Mouse (Mus musculus) lung, postnatal 36 days (tissue): ENCODE measurements at regions not wholly inside any gene's neighbourhood (a gene's known extent, or its start where the extent isn't known, plus 50 kb on each side); places are given as distances from the start of the nearest gene placed in this dataset.

ENCODE experiments used
- DNase-seq: peaks from one replicate; pipeline ENCODE4 v3.0.0; 2022; ENCODE audit warnings: mixed read lengths

DNA sequence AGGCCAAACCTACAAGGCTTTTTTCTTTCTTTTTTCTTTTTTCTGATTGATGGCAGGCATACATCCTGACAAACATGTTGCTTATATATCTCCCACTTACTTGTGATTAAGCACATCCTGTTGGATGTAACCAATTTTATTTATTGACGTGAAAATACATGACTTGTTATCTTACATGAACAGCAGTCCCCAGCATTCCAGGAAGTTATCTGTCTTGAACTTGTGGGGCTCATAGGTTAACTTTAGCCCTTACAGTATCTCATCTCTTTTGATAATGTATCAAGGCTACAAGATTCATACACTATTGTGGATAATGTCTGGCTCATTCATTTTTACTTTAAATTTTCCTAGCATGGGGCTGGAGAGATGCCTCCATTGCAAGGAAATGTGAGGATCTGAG lies 852.0 kb upstream of the Agtr1b start:
- no peak for DNase-seq

DNA sequence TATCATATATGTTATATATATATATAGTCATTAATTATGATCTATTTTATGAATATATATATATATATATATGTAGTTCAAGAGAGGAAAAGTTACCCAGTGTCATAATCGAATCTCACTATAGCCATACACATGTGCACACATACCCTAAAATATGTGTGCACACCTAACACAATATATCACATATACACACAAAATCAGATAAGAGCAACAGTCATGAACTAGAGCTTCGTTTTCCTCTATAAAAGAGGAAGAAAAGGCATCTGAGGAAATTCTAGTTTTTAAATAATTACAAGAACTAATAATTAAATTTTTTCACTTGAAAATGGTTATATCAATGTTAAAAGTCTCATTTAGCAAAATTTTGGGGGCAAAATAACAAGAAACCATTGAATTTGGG lies 835.3 kb upstream of the Tbl1xr1 start:
- DNase-seq = no peak

- no peak for DNase-seq
Measured at GRCm38 (mm10) chr3:21256129-21256760, 820.2 kb upstream of the Tbl1xr1 start.

GRCm38 (mm10) chr3:21263317-21263716 lies 813.1 kb upstream of the Tbl1xr1 start:
- DNase-seq = no peak

DNA sequence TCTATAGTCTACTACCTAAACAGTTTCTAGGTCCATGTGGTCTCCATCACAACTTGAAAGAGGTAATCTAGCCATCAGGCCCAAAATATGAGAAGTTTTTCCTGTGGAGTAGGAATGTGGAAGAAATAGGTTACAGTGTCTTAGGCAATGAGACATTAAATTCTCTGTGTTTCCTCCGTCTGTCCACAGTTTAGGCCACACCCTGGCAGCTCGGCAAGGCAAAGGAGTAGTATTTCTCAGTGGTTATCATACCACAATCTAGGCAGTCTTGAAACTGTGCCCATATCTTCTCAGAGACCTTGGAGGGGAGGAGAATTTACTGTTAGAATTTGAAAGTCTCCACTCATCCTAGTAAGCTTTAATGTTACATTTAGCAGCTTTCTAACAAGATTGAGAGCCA lies 811.0 kb upstream of the Tbl1xr1 start:
- no peak for DNase-seq

- DNase-seq = peak; percentile 9
Measured at GRCm38 (mm10) chr3:21268429-21269129, 807.9 kb upstream of the Tbl1xr1 start.

- no peak for DNase-seq
Measured at GRCm38 (mm10) chr3:21269130-21269440, 807.4 kb upstream of the Tbl1xr1 start.

DNA sequence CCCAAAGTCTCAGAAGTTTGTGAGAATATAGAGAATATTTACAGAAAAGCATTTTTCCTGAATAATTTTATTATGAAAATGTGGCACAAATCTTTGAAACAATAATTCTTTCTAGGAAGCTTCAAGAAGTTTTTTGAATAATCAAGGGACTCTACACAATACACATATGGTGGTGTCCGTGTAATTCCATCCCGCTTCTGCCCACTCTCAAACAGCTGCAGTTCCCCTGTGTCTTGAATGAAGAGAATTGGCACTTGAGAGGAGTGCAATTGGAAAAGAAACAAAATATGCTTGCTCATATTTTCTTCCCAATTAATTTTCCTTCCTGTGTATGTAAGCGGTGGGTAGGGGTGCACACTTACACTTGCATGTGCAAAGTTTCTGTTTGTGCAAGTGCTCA lies 805.7 kb upstream of the Tbl1xr1 start:
- DNase-seq = no peak

- no peak for DNase-seq
Measured at GRCm38 (mm10) chr3:21272219-21272618, 804.2 kb upstream of the Tbl1xr1 start.

- DNase-seq = no peak
Measured at GRCm38 (mm10) chr3:21292774-21293173, 783.7 kb upstream of the Tbl1xr1 start.

DNA sequence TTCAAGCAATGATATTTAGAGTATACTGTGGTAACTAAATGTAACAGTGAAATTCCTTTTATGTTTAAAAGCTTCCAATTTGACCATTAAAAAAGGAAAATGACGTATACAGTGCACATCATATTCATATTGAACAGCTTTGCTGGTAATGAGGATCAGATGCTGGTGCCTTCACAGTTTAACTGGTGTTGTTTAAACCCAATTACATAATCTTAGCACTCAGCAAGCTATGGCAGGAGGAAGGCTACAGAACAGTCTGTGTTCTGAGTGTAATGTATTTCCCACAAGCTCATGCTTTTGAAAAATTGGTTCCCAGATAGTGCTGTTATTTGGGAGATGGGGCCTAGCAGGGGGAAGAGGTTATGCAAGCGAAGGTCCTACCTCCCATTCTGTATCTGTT lies 783.1 kb upstream of the Tbl1xr1 start:
- no peak for DNase-seq

- no peak for DNase-seq
Measured at GRCm38 (mm10) chr3:21294776-21295175, 781.7 kb upstream of the Tbl1xr1 start.

- no peak for DNase-seq
Measured at GRCm38 (mm10) chr3:21296581-21297110, 779.8 kb upstream of the Tbl1xr1 start.

DNA sequence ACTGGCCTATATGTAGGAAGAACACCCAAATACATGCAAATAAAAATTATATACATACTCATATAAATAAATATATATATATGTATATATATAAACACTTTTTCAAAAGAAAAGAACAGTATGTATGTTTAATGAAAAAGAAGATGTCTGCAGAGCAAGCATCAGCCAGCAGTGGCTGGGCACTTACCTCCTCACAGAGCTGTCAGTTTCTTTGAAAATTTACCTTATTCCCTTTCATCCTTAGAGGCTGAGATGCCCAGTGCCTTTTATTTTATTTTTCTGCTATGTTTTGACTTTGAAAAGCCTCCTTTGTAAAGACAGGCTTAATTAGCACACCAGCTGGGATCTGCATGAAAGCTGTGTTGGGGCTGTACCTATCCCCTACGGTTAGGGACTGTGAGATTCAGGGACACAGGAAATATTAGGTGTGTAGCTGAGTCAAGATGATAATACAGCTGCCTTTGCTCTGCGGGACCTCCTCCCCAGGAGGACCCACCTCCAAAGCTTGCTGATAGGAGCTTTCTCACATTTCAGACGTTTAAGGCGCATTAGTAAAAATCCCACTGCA lies 751.0 kb upstream of the Tbl1xr1 start:
- DNase-seq = no peak

DNA sequence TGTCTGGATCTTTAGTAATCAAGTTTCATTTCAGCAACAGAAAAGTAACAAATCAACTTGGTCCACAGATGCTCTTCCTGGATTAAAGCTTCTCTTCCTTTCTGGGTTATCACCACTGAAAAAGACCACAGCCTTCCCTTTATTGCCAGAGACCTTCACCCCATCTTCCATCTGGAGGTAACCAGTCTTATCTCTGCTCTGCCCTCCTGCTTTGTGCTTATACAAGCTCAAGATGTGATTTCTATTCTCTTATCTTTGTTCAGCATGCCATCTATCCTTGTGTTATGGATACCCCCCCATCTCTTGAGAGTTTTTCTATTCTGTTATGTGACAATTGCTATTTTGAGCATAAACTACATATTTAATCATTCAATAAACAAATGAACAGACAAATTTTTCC lies 734.5 kb upstream of the Tbl1xr1 start:
- DNase-seq = no peak

DNA sequence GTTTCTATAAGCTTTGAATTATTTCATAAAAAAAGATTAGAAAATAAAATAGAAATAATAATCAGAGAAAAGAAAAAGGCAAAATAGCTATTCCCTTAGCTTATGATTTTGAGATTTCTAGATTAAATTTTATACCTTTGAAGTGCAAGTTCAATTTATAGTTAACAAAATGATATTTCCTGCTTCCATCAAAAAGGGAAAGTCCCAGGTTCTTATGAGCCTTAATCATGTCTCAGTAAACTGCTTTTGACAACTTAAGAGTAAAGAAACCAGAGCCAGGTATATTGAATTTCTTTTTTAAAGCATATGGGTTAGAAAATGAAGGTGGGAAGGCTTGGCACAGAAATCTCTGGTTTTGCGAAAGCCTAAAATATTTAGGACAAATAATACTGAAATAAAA lies 733.4 kb upstream of the Tbl1xr1 start:
- DNase-seq = no peak

DNA sequence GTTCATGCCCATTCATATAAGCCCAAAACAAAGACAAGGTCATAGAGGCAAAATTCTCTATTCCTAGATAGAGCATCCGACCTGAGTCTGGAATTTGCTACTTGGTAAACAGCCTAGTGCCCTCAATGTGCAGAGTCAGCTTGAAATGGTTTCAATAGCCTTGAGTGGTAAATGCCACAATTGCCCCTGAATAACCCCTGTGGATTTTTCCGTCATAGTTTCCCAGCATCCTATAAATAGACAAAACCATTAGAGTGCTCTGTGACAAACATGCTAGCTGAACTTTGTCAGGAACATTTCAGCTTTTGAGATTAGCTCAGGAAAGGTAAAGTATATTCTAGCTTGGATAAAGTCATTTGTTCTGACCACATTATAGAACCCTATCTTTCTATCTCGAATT lies 727.0 kb upstream of the Tbl1xr1 start:
- DNase-seq = no peak

GRCm38 (mm10) chr3:21356150-21356549 lies 720.3 kb upstream of the Tbl1xr1 start:
- DNase-seq = no peak

DNA sequence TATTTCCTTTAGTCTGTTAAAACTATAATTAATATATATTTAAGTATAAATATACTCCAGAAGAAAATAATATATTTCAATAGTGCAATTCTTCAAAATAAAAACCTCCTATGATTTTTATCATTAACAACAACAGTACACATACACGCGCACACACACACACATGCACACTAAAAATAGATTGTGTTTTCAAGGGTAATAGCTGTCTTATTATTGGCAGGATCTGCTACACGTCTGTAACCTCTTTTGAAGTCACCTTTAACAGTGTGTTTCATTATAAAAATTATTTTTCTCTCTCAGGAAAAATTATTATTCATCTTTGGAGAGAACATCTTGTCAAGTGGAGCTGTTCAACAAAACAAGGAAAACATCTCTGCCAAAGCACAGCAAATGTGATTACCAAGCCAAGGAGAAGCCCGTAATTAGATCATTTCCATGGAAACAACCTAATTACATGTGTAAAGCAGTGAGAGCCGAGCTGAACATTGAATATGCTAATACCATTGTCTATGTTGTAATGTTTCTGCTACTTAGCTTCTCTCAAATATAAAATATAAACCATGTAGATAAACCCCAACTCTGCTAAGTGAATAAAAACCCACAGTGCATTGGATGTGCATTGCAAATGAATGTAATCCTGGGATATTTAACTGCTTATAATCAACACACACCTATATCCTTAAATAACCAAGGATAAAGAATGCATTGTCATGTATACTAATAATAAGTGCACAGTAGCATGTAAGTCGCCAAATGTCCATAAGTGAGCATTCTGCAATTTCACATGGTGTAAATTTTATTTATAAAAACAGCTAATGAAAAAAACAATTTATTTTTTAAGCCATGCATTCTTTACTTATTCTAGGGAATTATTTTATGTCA lies 719.4 kb upstream of the Tbl1xr1 start:
- no peak for DNase-seq

DNA sequence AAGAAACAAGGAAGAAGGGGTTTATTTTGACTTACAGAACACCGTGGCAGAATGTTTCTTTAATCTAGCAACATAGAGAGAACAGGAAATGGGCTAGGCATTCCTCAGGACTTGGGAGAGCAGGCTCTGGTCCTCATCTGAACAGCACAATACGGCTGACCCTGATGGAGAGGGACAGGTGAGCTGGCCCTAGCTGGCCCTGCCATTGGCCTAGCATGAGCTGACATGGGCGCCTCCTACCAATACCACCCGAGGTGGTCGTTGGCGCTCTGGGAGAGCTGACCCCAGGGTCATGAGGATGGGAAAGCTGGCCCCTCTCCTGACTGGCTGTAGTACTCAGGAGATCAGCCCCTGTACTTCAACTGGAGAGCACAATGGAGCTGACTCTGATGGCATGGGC lies 718.4 kb upstream of the Tbl1xr1 start:
- DNase-seq = no peak

GRCm38 (mm10) chr3:21361069-21361468 lies 715.4 kb upstream of the Tbl1xr1 start:
- no peak for DNase-seq

GRCm38 (mm10) chr3:21379816-21380215 lies 696.6 kb upstream of the Tbl1xr1 start:
- peak; percentile 37 for DNase-seq

DNA sequence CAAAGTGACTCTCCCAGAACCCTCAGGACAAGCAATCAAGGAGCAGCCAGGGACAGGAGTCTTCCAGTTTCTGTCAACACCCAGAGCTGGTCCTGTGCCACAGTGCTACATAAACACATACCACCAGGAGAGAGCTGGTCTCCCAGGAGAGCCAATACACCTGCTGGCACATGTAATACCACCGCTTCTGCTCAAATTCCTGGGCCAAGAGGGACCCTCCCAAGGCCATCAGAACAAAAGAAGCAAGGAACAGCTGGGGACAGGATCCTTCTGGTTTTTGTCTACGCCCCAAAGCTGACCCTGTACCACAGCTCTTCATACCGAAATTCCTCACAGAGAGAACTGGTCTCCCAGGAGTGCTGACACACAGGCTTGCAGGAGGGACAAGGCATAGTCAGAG lies 695.4 kb upstream of the Tbl1xr1 start:
- DNase-seq = no peak
